Mouse (Mus musculus) MEL (cell line): ENCODE measurements around the gene Grin3b. TPM values are rescaled to one million over a fixed set of nuclear protein-coding genes. Genes with fewer than 3 reads are reported as not detected.

Experiments used
- DNase-seq: peaks from one replicate; pipeline ENCODE4 v3.0.0; 2011; ENCODE audit warnings: low read depth, low spot score
- H3K27ac ChIP-seq: 2 replicates; pipeline ENCODE4 v1.5.1; 2012; ENCODE audit warnings: low read depth, mild to moderate bottlenecking, control low read depth, low read length, moderate library complexity; ENCODE audit not compliant: control insufficient read depth
- H3K27me3 ChIP-seq, 2 experiments: fragments of 150-350 bp in 1 of 2; sonication (generic) in 1 of 2; 2 replicates each; pipeline ENCODE4 v1.6.1; 2012; ENCODE audit warnings: low read length in 2 of 2, mild to moderate bottlenecking in 2 of 2, improper control_type of control experiment in 1 of 2, moderate library complexity in 1 of 2; ENCODE audit not compliant: insufficient read depth in 2 of 2, control insufficient read depth in 1 of 2
- H3K36me3 ChIP-seq, 2 experiments: 2 replicates each; pipeline ENCODE4 v1.6.1; 2012 to 2014; ENCODE audit warnings: low read length in 2 of 2, improper control_type of control experiment in 1 of 2, inconsistent platforms in 1 of 2, mild to moderate bottlenecking in 1 of 2; ENCODE audit not compliant: insufficient read depth in 2 of 2, control insufficient read depth in 1 of 2
- H3K4me1 ChIP-seq, 2 experiments: fragments of 150-350 bp in 1 of 2; sonication (generic) in 1 of 2; 2 replicates each; pipeline ENCODE4 v1.6.1; 2012; ENCODE audit warnings: low read length in 2 of 2, improper control_type of control experiment in 1 of 2, mild to moderate bottlenecking in 1 of 2; ENCODE audit not compliant: insufficient read depth in 2 of 2, control insufficient read depth in 1 of 2
- H3K4me3 ChIP-seq, 2 experiments: fragments of 150-350 bp in 1 of 2; sonication (generic) in 1 of 2; 2 replicates each; pipeline ENCODE4 v1.5.1; 2012; ENCODE audit warnings: low read depth in 2 of 2, low read length in 2 of 2, mild to moderate bottlenecking in 2 of 2, moderate library complexity in 2 of 2, control low read depth in 1 of 2, improper control_type of control experiment in 1 of 2; ENCODE audit not compliant: control insufficient read depth in 1 of 2, insufficient read depth in 1 of 2
- H3K79me2 ChIP-seq: 2 replicates; pipeline ENCODE4 v1.6.1; 2012; ENCODE audit warnings: mild to moderate bottlenecking, low read length, moderate library complexity; ENCODE audit not compliant: control insufficient read depth, poor library complexity, insufficient read depth
- H3K9ac ChIP-seq: 2 replicates; pipeline ENCODE4 v1.6.1; 2012; ENCODE audit warnings: low read depth, mild to moderate bottlenecking, control low read depth, low read length, moderate library complexity; ENCODE audit not compliant: control insufficient read depth, poor library complexity, severe bottlenecking
- H3K9me3 ChIP-seq: fragments of 150-350 bp; sonication (generic); replicated peaks from 2 replicates; pipeline ENCODE4 v1.6.1; 2012; ENCODE audit warnings: mild to moderate bottlenecking, low read length, improper control_type of control experiment, moderate library complexity; ENCODE audit not compliant: insufficient read depth
- CHD1 ChIP-seq: IDR thresholded peaks from 2 replicates; pipeline ENCODE4 v1.6.1; 2012; ENCODE audit warnings: low read depth, mild to moderate bottlenecking, inconsistent platforms, low read length, improper control_type of control experiment
- CTCF ChIP-seq, 3 experiments: IDR thresholded peaks in 2 of 3; conservative IDR thresholded peaks in 1 of 3; 2 replicates each; pipeline ENCODE4 v1.5.1; 2011 to 2012; ENCODE audit warnings: low read length in 3 of 3, low read depth in 2 of 3, mild to moderate bottlenecking in 2 of 3, improper control_type of control experiment in 1 of 3, inconsistent platforms in 1 of 3, mixed read lengths in 1 of 3, moderate library complexity in 1 of 3; ENCODE audit not compliant: control insufficient read depth in 1 of 3, insufficient read depth in 1 of 3, poor library complexity in 1 of 3, severe bottlenecking in 1 of 3
- EP300 ChIP-seq, 2 experiments: IDR thresholded peaks; 2 replicates each; pipeline ENCODE4 v1.6.1; 2011; ENCODE audit warnings: improper control_type of control experiment in 2 of 2, low read length in 2 of 2, low read depth in 1 of 2, mild to moderate bottlenecking in 1 of 2
- ETS1 ChIP-seq: IDR thresholded peaks from 2 replicates; pipeline ENCODE4 v1.6.1; 2012; ENCODE audit warnings: low read depth, mild to moderate bottlenecking, inconsistent platforms, low read length, improper control_type of control experiment, moderate library complexity
- GABPA ChIP-seq: IDR thresholded peaks from 2 replicates; pipeline ENCODE4 v1.6.1; 2012; ENCODE audit warnings: low read depth, mild to moderate bottlenecking, inconsistent platforms, low read length, improper control_type of control experiment, moderate library complexity
- HCFC1 ChIP-seq: IDR thresholded peaks from 2 replicates; pipeline ENCODE4 v1.6.1; 2012; ENCODE audit warnings: low read depth, mild to moderate bottlenecking, inconsistent platforms, low read length, improper control_type of control experiment, moderate library complexity
- KAT2A ChIP-seq: conservative IDR thresholded peaks from 2 replicates; pipeline ENCODE4 v1.6.1; 2012; ENCODE audit warnings: low read depth, low read length, improper control_type of control experiment, inconsistent platforms
- MAX ChIP-seq: IDR thresholded peaks from 2 replicates; pipeline ENCODE4 v1.6.1; 2011; ENCODE audit warnings: low read length, improper control_type of control experiment
- MEF2A ChIP-seq: IDR thresholded peaks from 2 replicates; pipeline ENCODE4 v1.6.1; 2014; ENCODE audit warnings: low read depth, mild to moderate bottlenecking, inconsistent platforms, low read length, improper control_type of control experiment; ENCODE audit not compliant: poor library complexity, insufficient replicate concordance, severe bottlenecking; ENCODE audit errors: extremely low read depth
- MXI1 ChIP-seq: IDR thresholded peaks from 2 replicates; pipeline ENCODE4 v1.6.1; 2011; ENCODE audit warnings: mild to moderate bottlenecking, low read depth, low read length, improper control_type of control experiment
- MYB ChIP-seq: IDR thresholded peaks from 2 replicates; pipeline ENCODE4 v1.6.1; 2011; ENCODE audit warnings: mild to moderate bottlenecking, low read depth, low read length, improper control_type of control experiment
- MYC ChIP-seq: IDR thresholded peaks from 2 replicates; pipeline ENCODE4 v1.6.1; 2011; ENCODE audit warnings: low read depth, mild to moderate bottlenecking, low read length, improper control_type of control experiment, moderate library complexity
- NELFE ChIP-seq: IDR thresholded peaks from 2 replicates; pipeline ENCODE4 v1.6.1; 2011; ENCODE audit warnings: low read depth, low read length, improper control_type of control experiment
- NRF1 ChIP-seq: IDR thresholded peaks from 2 replicates; pipeline ENCODE4 v1.6.1; 2014; ENCODE audit warnings: low read depth, mild to moderate bottlenecking, inconsistent platforms, low read length, improper control_type of control experiment, moderate library complexity; ENCODE audit not compliant: poor library complexity, insufficient read depth, severe bottlenecking
- POLR2AphosphoS5 ChIP-seq: IDR thresholded peaks from 2 replicates; pipeline ENCODE4 v1.6.1; 2012; ENCODE audit warnings: low read depth, borderline replicate concordance, mild to moderate bottlenecking, inconsistent platforms, low read length, moderate library complexity, mixed read lengths
- RAD21 ChIP-seq: IDR thresholded peaks from 2 replicates; pipeline ENCODE4 v1.6.1; 2011; ENCODE audit warnings: mild to moderate bottlenecking, low read depth, low read length, improper control_type of control experiment
- RCOR1 ChIP-seq: IDR thresholded peaks from 2 replicates; pipeline ENCODE4 v1.6.1; 2012; ENCODE audit warnings: low read depth, mild to moderate bottlenecking, inconsistent platforms, low read length, improper control_type of control experiment
- SIN3A ChIP-seq: IDR thresholded peaks from 2 replicates; pipeline ENCODE4 v1.6.1; 2012; ENCODE audit warnings: low read length, improper control_type of control experiment, inconsistent platforms
- SMC3 ChIP-seq: IDR thresholded peaks from 2 replicates; pipeline ENCODE4 v1.6.1; 2011; ENCODE audit warnings: low read depth, low read length, improper control_type of control experiment
- TAL1 ChIP-seq: IDR thresholded peaks from 2 replicates; pipeline ENCODE4 v1.6.1; 2012; ENCODE audit warnings: mild to moderate bottlenecking, inconsistent platforms, low read length, moderate library complexity, mixed read lengths
- TCF12 ChIP-seq: IDR thresholded peaks from 2 replicates; pipeline ENCODE4 v1.6.1; 2014; ENCODE audit warnings: low read depth, mild to moderate bottlenecking, inconsistent platforms, low read length, improper control_type of control experiment, moderate library complexity
- UBTF ChIP-seq: IDR thresholded peaks from 2 replicates; pipeline ENCODE4 v1.6.1; 2012; ENCODE audit warnings: low read depth, mild to moderate bottlenecking, inconsistent platforms, low read length, improper control_type of control experiment, moderate library complexity, borderline replicate concordance; ENCODE audit not compliant: insufficient read depth
- ZC3H11A ChIP-seq: IDR thresholded peaks from 2 replicates; pipeline ENCODE4 v1.6.1; 2012; ENCODE audit warnings: low read depth, mild to moderate bottlenecking, inconsistent platforms, low read length, improper control_type of control experiment
- ZMIZ1 ChIP-seq: IDR thresholded peaks from 2 replicates; pipeline ENCODE4 v1.6.1; 2012; ENCODE audit warnings: low read depth, mild to moderate bottlenecking, inconsistent platforms, low read length, improper control_type of control experiment, moderate library complexity
- ZNF384 ChIP-seq: IDR thresholded peaks from 2 replicates; pipeline ENCODE4 v1.6.1; 2012; ENCODE audit warnings: low read depth, mild to moderate bottlenecking, inconsistent platforms, low read length, improper control_type of control experiment
- polyA plus RNA-seq, 2 experiments: library from polyadenylated mRNA; stranded (reverse) in 1 of 2; unstranded in 1 of 2; fragments of >175 nt in 1 of 2; fragments of >200 nt in 1 of 2; gene quantifications; 2 replicates each; pipeline versions ENCODE4 v1.2.1 to v1.2.4; 2012; ENCODE audit warnings: low replicate concordance in 2 of 2, low read depth in 1 of 2; ENCODE audit not compliant: insufficient read length in 2 of 2, insufficient read depth in 1 of 2, missing spikeins in 1 of 2
- total RNA-seq: library from RNA; depleted of rRNA; stranded (reverse); fragments of 300-350 nt; gene quantifications from 2 replicates; pipeline ENCODE4 v1.2.3, GENCODE M21; 2012

The Grin3b gene
- total and polyA plus RNA-seq, 3 experiments: 0.42 to 1.1 TPM; not detected in 1

- Histone ChIP-seq H3K27ac (no peak overlapping the region), H3K36me3 (peaks cover 0 to 2% of the 10 kb centered on the region in 2 experiments; a peak in 1 of 4 replicates), H3K9ac (no peak overlapping the region; the same call in 1 of the 2 replicates), H3K4me1 (peaks cover 0 to 12% of the 10 kb centered on the region in 2 experiments; a peak in 3 of 4 replicates), H3K79me2 (no peaks in the 10 kb centered on the region; the same call in 1 of the 2 replicates), H3K27me3 (no peaks in the 10 kb centered on the region), H3K9me3 (no peaks in the 10 kb centered on the region), H3K4me3 (peak overlapping the region in 1 of 2 experiments; percentile 69; a peak in 2 of 4 replicates)
- no peak for DNase-seq
- TF ChIP-seq HCFC1: no peak
- peak; percentile 35; the same call in 1 of the 2 replicates for TF ChIP-seq MAX
- TF ChIP-seq ZMIZ1: no peak
These were observed 18.8 kb downstream of the Grin3b start for GRCm38 (mm10) chr10:79989272-79989786.

- Histone ChIP-seq H3K36me3 (peaks cover 0 to 7% of the 10 kb centered on the region in 2 experiments; a peak in 2 of 4 replicates), H3K79me2 (no peaks in the 10 kb centered on the region; the same call in 1 of the 2 replicates), H3K4me3 (no peak overlapping the region), H3K27me3 (no peaks in the 10 kb centered on the region), H3K9ac (no peak overlapping the region), H3K9me3 (no peaks in the 10 kb centered on the region), H3K27ac (no peak overlapping the region), H3K4me1 (peaks cover 4 to 17% of the 10 kb centered on the region in 2 experiments; a peak in 3 of 4 replicates)
- TF ChIP-seq MEF2A: no peak
- no peak for TF ChIP-seq ETS1
- no peak for TF ChIP-seq MYC
- no peak for TF ChIP-seq MXI1
- no peak for DNase-seq
These were observed 19.4 kb downstream of the Grin3b start for GRCm38 (mm10) chr10:79989870-79990269.

GRCm38 (mm10) chr10:79991099-79991498, 20.6 kb downstream of the Grin3b start:
- Histone ChIP-seq H3K36me3 (peaks cover 0 to 16% of the 10 kb centered on the region in 2 experiments; a peak in 2 of 4 replicates), H3K4me3 (no peak overlapping the region), H3K79me2 (no peaks in the 10 kb centered on the region; the same call in 1 of the 2 replicates), H3K27ac (no peak overlapping the region), H3K9me3 (no peaks in the 10 kb centered on the region), H3K9ac (no peak overlapping the region), H3K27me3 (no peaks in the 10 kb centered on the region), H3K4me1 (peaks cover 14 to 30% of the 10 kb centered on the region in 2 experiments)
- DNase-seq: no peak
- no peak for TF ChIP-seq CTCF (IDR thresholded peaks at IDR 0.05 in 2 of 3, conservative IDR thresholded peaks at IDR 0.05 in 1 of 3; ENCODE audit: control insufficient read depth in 1 of 3, insufficient read depth in 1 of 3, low read depth in 2 of 3, low read length in 3 of 3, poor library complexity in 1 of 3, severe bottlenecking in 1 of 3)
- no peak for TF ChIP-seq RAD21
- TF ChIP-seq RCOR1: no peak
- TF ChIP-seq KAT2A: no peak
- TF ChIP-seq EP300 (IDR thresholded peaks at IDR 0.05; ENCODE audit: low read depth in 1 of 2, low read length in 2 of 2): no peak
- TF ChIP-seq UBTF: no peak
- TF ChIP-seq ZNF384: no peak
- TF ChIP-seq POLR2AphosphoS5: no peak
- no peak for TF ChIP-seq SIN3A
- no peak for TF ChIP-seq NRF1
- TF ChIP-seq MYB: no peak
- TF ChIP-seq ZC3H11A: no peak
- TF ChIP-seq NELFE: no peak
- no peak for TF ChIP-seq TAL1
- no peak for TF ChIP-seq GABPA
- no peak for TF ChIP-seq SMC3
- no peak for TF ChIP-seq HCFC1
- TF ChIP-seq CHD1: no peak
- TF ChIP-seq TCF12: no peak
